Mouse (Mus musculus) bone marrow macrophage, adult 2 months (primary cell): Measurements from ENCODE around the gene Cdh4.

Experiments
- CTCF ChIP-seq: IDR thresholded peaks from 2 replicates; pipeline ENCODE4 v1.5.1; 2012; ENCODE audit warnings: low read depth, mild to moderate bottlenecking, low read length, moderate library complexity
- POLR2A ChIP-seq: IDR thresholded peaks from 2 replicates; pipeline ENCODE4 v1.6.1; 2012; ENCODE audit warnings: mild to moderate bottlenecking, low read depth, low read length, borderline replicate concordance

- no peak for TF ChIP-seq CTCF
- no peak for TF ChIP-seq POLR2A
These were observed 222.0 kb downstream of the Cdh4 start for GRCm38 (mm10) chr2:179664171-179664608.
